Mouse (Mus musculus) kidney, embryonic 14.5 days (tissue): Measurements from ENCODE around the gene Zfp748. TPM values are rescaled to one million over a fixed set of nuclear protein-coding genes. Genes with fewer than 3 reads are reported as not detected.

Source experiments
- ATAC-seq: fragments of 200-750 bp; cut with Nextera tagmentation; 2 replicates; pipeline ENCODE4 v1.8.0; 2017; ENCODE audit warnings: moderate number of reproducible peaks, mild to moderate bottlenecking, moderate TSS enrichment, moderate library complexity; ENCODE audit not compliant: low FRiP score, low TSS enrichment
- H3K27ac ChIP-seq: fragments of 300-500 bp; sonication (generic); 2 replicates; pipeline ENCODE4 v1.5.1; 2014; ENCODE audit warnings: low read depth, mild to moderate bottlenecking, low read length, moderate library complexity, mixed read lengths
- H3K27me3 ChIP-seq: fragments of 300-500 bp; sonication (generic); 2 replicates; pipeline ENCODE4 v1.6.1; 2014; ENCODE audit warnings: mild to moderate bottlenecking, low read length; ENCODE audit not compliant: control insufficient read depth, insufficient read depth
- H3K36me3 ChIP-seq: fragments of 300-500 bp; sonication (generic); 2 replicates; pipeline ENCODE4 v1.6.1; 2014; ENCODE audit warnings: low read length, mixed read lengths; ENCODE audit not compliant: control insufficient read depth, insufficient read depth
- H3K4me1 ChIP-seq: fragments of 300-500 bp; sonication (generic); 2 replicates; pipeline ENCODE4 v1.6.1; 2014; ENCODE audit warnings: low read length, mixed read lengths; ENCODE audit not compliant: control insufficient read depth, insufficient read depth
- H3K4me2 ChIP-seq: fragments of 300-500 bp; sonication (generic); replicated peaks from 2 replicates; pipeline ENCODE4 v1.6.1; 2014; ENCODE audit warnings: low read depth, mild to moderate bottlenecking, low read length
- H3K4me3 ChIP-seq: fragments of 300-500 bp; sonication (generic); 2 replicates; pipeline ENCODE4 v1.5.1; 2014; ENCODE audit warnings: mild to moderate bottlenecking, low read length
- H3K9ac ChIP-seq: fragments of 300-500 bp; sonication (generic); 2 replicates; pipeline ENCODE4 v1.6.1; 2014; ENCODE audit warnings: low read depth, mild to moderate bottlenecking, low read length, moderate library complexity
- H3K9me3 ChIP-seq: fragments of 300-500 bp; sonication (generic); 2 replicates; pipeline ENCODE4 v1.6.1; 2016; ENCODE audit warnings: low read length; ENCODE audit not compliant: control insufficient read depth
- WGBS: fragments of 180-500 bp; shearing (Covaris S2); extraction: QIAGEN DNeasy Blood & Tissue Kit; methylation state at CpG from one replicate; pipeline ENCODE4 v1.1.7; 2014; 5-methylcytosine and 5-hydroxymethylcytosine counted together
- polyA plus RNA-seq: library from polyadenylated mRNA; unstranded; fragments of >200 nt; fragmentation: Nextera tagmentation; extraction: Ambion mirVana; gene quantifications from 2 replicates; pipeline ENCODE4 v1.2.1, GENCODE M21; 2014

Zfp748 gene
- polyA plus RNA-seq, result 15.2 and 17.7 TPM in 2 replicates

DNA sequence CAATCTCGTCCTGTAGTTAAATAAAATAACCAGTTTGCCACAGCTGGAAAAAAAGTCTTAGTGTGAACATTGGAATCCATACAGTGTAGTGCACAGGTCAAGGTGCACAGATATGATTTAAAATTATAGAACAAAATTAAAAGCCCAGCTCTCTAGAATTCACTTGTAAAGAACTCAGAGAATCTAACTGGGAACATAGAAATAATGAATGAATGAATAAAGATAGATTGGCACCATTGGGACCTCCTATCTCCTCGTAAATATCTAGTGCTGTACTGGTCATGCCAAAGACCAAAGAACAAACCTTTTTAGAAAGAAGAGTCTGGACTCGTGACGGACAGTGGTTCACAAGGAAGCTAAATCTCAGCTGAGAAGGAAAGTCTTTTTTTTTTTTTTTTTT lies at the start of gene Zfp748:
Zfp748 (minus strand) TSS at position 101 of the 400 bp plus-strand sequence.
- Histone ChIP-seq H3K27me3 (no peaks in the 10 kb centered on the region), H3K27ac (peak within 1 kb of the TSS; percentile 93), H3K4me1 (peaks cover 9% of the 10 kb centered on the region), H3K4me3 (peak within 1 kb of the TSS; percentile 92), H3K36me3 (no peaks in the 10 kb centered on the region), H3K4me2 (peak within 1 kb of the TSS; percentile 75), H3K9ac (peak within 1 kb of the TSS; percentile 87), H3K9me3 (no peaks in the 10 kb centered on the region)
- 86% methylated on average over 4 of the region's 4 CpGs for WGBS
- no peak for ATAC-seq

DNA sequence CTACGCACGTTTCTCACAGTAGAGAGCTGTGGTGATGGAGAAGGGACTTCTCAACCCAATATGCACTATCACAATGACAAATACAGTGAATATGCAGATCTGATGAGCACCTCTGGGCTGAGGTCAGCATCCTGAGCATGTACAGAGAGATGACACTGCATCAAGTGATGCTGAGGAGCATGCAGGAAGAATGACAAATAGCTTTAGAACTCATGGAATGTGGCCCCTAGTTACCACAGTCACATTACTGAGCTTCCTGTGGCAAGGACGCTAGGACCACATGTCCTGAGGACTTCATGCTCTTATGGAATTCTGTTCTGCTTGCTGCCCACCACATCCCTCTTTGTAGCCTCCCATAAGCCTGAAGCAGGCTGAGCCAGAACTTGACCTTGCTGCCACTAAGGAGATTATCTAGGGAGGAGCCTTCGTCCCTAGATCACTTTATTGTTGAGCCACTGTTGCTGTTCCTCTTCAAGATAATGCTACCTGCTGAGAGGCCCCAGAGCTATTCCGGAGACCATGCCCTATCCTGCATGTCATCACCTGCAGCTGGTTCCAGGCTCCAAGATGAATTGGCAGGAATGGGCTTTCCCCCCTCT lies 19.1 kb upstream of the Zfp748 start:
- no peak overlapping the region for H3K27ac ChIP-seq
- no peaks in the 10 kb centered on the region for H3K9me3 ChIP-seq
- no peaks in the 10 kb centered on the region for H3K36me3 ChIP-seq
- H3K4me1 ChIP-seq, result no peaks in the 10 kb centered on the region
- H3K27me3 ChIP-seq, result no peaks in the 10 kb centered on the region
- WGBS, result 81% methylated on average over 5 of the region's 5 CpGs
- H3K4me3 ChIP-seq, result no peak overlapping the region
- no peak overlapping the region for H3K4me2 ChIP-seq
- no peak overlapping the region for H3K9ac ChIP-seq
- no peak for ATAC-seq

DNA sequence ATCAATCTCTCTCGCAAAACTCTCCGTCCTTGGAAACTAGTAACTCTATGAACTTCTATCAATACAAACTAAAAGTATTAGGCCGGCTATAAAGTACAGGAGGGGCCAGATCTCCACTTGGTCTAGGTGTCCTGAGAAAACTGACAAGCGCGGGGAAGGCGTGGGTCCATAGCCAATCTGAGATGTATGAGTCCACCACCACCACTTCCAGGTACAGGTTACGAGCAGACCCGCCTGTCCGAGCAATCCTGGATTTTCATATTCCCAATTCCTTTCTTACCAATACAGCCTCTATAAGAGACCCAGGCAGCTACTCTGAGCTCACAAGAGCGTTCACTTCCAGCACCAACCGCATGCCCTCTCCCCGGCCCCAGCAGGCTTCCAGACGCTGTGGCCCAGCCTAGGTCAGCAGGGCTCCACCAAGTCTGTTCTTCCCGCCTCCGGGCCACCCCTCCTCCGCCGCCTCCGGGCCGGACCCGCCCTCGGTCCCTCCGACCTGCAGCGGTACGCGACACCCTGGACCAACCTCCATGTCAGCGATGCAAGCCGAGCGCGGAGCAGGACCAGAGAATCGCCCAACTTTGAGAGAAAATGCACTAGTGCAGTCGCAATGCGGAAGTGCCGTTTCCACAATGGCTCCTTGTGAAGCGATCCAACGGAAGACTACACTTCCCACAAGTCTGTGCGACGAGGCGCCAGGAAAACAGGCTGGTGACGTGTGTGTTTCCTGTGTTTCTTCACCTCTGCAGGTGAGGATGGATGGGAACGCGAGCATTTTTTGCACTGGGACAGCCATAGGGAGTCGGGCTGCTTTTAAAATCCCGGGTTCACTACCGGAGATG lies 904 bp downstream of the Zfp748 start:
- Histone ChIP-seq H3K9me3 (no peaks in the 10 kb centered on the region), H3K4me3 (peak overlapping the region; percentile 92), H3K9ac (peak overlapping the region; percentile 87), H3K4me1 (peaks cover 9% of the 10 kb centered on the region), H3K36me3 (no peaks in the 10 kb centered on the region), H3K4me2 (peak overlapping the region; percentile 75), H3K27me3 (no peaks in the 10 kb centered on the region), H3K27ac (peak overlapping the region; percentile 93)
- peak; percentile 99 for ATAC-seq
- WGBS, result under 1% methylated on average over 44 of the region's 44 CpGs

DNA sequence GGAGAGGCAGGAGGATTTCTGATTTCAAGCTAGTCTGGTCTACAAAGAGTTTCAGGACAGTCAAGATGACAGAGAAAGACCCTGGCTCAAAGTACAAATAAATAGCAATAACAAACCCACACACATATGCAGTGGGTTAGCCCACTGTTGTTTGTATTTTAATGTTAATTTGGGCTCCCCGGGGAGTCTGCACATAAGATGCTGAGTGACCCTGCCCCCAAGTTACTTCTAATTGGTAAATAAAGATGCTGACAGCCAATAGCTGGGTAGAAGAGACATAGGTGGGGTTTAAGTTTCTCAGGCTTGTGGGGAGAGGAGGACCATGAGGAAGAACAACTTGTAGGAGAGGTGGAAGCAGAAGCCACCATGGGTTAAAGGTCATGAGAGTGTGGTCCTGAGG lies 7.7 kb downstream of the Zfp748 start:
- Histone ChIP-seq H3K4me2 (no peak overlapping the region), H3K4me1 (no peaks in the 10 kb centered on the region), H3K27me3 (no peaks in the 10 kb centered on the region), H3K9ac (no peak overlapping the region), H3K27ac (no peak overlapping the region), H3K4me3 (no peak overlapping the region), H3K36me3 (peaks cover 33% of the 10 kb centered on the region), H3K9me3 (no peaks in the 10 kb centered on the region)
- 81% methylated on average over 1 of the region's 1 CpGs for WGBS
- no peak for ATAC-seq

DNA sequence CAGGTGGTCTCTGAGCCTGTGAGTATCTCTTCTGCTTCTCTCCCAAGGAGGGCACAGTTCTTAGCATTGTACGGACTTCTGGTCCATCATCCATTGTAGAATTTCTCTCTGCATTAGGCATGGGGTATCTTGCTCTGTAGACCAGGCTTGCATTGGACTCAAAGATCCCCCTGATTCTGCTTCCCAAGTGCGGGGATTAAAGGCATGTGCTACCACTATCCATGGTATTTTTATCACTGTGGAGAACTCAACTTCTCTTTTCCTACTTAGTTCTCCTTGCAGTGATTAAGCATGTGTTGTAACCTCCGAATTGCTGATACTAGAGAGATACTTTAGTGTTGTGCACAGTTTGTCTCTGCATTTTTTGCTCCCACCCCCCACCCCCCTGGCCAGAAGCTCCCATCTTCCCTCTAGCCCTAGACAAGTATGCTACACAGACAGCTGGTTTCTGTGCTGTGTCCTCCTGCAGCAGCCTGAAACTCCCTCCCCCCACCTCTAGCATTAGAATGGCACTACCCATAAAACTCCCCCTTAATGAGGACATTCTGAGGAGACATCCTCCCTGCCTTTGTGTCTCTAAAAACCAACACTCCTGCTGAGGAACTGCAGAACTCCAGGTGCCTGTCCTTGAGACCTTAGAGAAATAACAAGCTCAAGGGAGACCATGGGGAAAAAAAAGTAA lies 26.4 kb downstream of the Zfp748 start:
- Histone ChIP-seq H3K9me3 (no peaks in the 10 kb centered on the region), H3K4me1 (peaks cover 14% of the 10 kb centered on the region), H3K27me3 (no peaks in the 10 kb centered on the region), H3K4me2 (no peak overlapping the region), H3K4me3 (no peak overlapping the region), H3K36me3 (no peaks in the 10 kb centered on the region), H3K27ac (no peak overlapping the region), H3K9ac (no peak overlapping the region)
- no peak for ATAC-seq
- 70% methylated on average over 3 of the region's 3 CpGs for WGBS

DNA sequence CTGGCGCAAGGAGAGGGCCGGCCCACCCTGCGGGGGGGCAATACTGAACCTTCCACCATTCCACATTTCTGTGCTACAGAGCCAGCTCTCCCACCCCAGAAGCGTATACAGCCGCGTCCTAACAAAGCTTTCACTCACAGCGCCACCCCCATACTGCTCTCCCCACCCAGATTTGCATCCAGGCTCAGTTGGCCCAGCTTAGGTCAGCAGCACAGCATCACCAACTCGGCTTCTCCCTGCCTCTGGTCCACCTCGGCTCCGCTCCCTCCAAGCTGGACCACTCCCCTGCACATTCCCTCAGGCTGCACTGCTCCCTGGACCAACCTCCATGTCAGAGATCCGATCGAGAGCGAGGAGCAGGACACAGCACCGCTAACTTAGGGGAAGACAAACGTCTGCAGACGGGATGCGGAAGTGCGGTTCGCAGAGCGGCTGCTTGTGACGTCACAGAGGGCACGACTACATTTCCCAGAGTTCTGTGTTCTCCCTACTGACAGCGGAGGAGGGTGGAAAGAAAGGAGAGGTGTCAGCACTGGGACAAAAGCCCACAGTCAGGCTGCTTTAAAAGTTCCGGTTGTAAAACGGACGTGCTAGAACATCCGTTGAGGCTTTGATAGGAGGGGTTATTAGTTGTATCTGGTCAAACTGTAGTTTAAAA lies 27.7 kb downstream of the Zfp748 start, which contains the start of the genes Gm26965 and Zfp87:
Gm26965 (minus strand) TSS at position 399 of the 658 bp plus-strand sequence.
Zfp87 (minus strand) TSS at position 425 of the 658 bp plus-strand sequence.
- Histone ChIP-seq H3K4me2 (peak within 1 kb of the TSS; percentile 80), H3K9ac (peak within 1 kb of the TSS; percentile 66), H3K27me3 (no peaks in the 10 kb centered on the region), H3K4me3 (peak within 1 kb of the TSS; percentile 72), H3K27ac (peak within 1 kb of the TSS; percentile 53), H3K36me3 (peaks cover 2% of the 10 kb centered on the region; the same call in 1 of the 2 replicates), H3K4me1 (peaks cover 14% of the 10 kb centered on the region), H3K9me3 (no peaks in the 10 kb centered on the region)
- ATAC-seq, result peak; percentile 99
- under 1% methylated on average over 27 of the region's 27 CpGs for WGBS

DNA sequence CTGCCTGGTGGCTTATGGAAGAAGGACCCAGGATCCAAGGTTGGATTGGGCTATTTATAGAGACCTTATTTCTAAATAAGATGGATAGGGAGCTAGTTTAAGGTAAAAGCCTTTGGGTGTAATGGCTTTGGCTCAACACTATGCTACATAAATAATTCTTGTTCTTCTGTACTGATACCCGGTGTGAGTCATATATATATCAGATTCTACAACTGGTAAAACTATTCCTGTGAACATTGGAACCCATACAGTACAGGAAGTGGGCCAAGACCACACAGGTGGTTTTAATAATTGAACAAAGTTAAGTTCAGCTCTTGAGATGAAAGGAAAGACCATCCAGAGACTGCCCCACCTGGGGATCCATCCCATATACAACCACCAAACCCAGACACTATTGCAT lies 52.7 kb downstream of the Zfp748 start:
- no peak for ATAC-seq
- Histone ChIP-seq H3K4me3 (no peak overlapping the region), H3K9ac (no peak overlapping the region), H3K4me2 (no peak overlapping the region; the same call in 1 of the 2 replicates), H3K27me3 (no peaks in the 10 kb centered on the region), H3K9me3 (no peaks in the 10 kb centered on the region), H3K4me1 (0 out of 2 replicates have a peak, but pooled peaks cover 6% of the 10 kb centered on the region), H3K27ac (no peak overlapping the region), H3K36me3 (no peaks in the 10 kb centered on the region)
- 78% methylated on average over 1 of the region's 1 CpGs for whole genome bisulfite sequencing

DNA sequence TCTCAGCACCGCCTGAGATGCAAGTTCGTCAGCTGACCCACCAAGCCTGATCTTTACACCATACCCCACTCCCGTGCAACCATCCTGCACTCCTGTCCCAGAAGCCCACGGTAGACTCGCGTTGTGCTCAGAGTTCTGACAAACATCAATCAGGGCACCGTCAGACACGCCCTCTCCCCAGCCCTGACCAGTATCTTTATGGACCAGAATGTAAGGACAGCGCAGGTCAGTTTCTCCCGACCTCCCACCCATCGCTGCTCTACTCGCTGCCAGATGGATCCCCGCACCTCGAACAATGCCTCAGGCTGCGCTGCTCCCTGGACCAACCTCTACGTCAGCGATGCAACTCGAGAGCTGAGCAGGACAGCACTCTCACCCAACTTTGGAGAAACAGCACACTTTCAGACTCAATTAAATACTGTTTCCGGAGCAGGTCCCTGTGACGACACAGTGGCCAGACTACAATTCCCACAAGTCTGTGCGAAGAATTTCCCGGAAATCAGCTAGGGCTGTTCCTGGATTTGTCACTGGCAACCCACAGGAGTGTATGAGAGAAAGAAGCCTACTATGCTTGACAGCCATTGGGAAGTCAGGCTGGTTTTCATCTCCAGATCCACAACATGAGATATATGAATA lies 53.4 kb downstream of the Zfp748 start, which contains the start of gene Zfp58:
Zfp58 (minus strand) TSS at position 472 of the 636 bp plus-strand sequence.
- no peaks in the 10 kb centered on the region for H3K27me3 ChIP-seq
- 0 out of 2 replicates have a peak, but pooled peaks cover 6% of the 10 kb centered on the region for H3K4me1 ChIP-seq
- H3K9me3 ChIP-seq, result no peaks in the 10 kb centered on the region
- peak within 1 kb of the TSS; percentile 63 for H3K4me2 ChIP-seq
- H3K36me3 ChIP-seq, result 0 out of 2 replicates have a peak, but pooled peaks cover 2% of the 10 kb centered on the region
- ATAC-seq, result peak; percentile 98
- 1% methylated on average over 22 of the region's 22 CpGs for WGBS
- peak within 1 kb of the TSS; percentile 70 for H3K9ac ChIP-seq
- H3K4me3 ChIP-seq, result peak within 1 kb of the TSS; percentile 85
- peak within 1 kb of the TSS; percentile 47; the same call in 1 of the 2 replicates for H3K27ac ChIP-seq
